Mouse (Mus musculus) embryo, embryonic 10.5 days (tissue): ENCODE results near the gene Gpr152.
"Not testable (repeated sequence)": the region's sequence is repeated elsewhere in the genome, so short reads cannot be mapped to it uniquely, and the experiment has no call there.

Experiments used
- DNase-seq: peaks from one replicate; pipeline ENCODE4 v3.0.0-alpha.2; 2015; ENCODE audit warnings: low spot score

Gpr152 gene

DNA sequence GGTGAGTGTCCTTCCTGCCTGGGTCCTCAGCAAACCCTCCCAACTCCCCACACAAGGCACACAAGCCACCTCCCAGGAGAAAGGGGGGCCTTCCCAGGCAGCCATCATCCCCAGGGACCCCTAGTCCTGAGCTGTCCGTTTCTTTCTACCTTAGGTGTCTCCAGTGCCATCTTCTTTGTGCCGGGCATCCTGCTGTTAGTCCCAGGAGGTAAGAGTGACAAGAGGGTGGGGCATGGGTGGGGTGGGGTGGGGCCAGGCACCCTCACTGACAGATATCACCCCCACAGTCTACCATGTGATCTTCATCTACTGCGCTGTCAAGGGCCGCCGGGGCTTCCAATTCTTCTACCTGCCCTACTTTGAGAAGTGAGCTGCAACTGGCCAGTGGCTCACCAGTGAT is 8.5 kb upstream of the Gpr152 start:
- no peak for DNase-seq

DNA sequence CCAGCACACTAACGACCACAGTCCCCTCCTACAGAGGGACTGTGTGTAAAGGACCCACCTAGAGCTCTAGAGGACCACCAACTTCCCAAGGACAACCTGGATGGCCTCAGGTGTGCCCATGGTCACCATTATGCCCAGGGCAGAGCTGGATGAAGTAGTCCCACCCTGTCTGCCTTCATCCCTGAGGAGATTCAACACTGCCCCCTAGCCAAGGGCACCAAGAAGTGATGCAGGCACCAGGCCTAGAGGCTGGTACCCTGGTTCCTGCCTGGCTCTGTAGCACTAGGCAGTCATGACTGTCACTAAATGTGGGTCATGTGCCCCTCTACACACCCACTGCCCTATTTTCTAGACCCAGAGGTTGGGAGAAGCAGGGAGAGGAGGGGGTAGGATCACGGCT is 7.8 kb upstream of the Gpr152 start:
- no peak for DNase-seq

DNA sequence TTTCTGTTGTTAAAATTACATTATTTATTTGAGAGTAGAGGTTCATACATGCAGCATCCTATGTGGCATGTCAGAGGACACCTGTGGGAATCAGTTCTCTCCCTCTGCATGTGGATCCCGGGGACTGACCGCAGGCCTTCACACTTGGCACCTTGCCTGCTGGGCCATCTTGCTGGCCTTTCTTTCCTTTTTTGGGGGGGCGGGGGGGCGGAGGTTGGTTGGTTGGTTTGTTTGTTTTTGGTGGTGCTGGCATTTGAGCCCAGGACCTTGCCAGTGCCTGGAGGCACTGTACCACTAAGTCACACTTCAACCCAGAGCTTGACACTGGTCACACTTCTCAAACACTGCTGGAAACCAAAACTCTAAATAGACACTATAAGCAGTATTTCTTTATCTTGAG is 5.2 kb upstream of the Gpr152 start:
- DNase-seq: no peak

DNA sequence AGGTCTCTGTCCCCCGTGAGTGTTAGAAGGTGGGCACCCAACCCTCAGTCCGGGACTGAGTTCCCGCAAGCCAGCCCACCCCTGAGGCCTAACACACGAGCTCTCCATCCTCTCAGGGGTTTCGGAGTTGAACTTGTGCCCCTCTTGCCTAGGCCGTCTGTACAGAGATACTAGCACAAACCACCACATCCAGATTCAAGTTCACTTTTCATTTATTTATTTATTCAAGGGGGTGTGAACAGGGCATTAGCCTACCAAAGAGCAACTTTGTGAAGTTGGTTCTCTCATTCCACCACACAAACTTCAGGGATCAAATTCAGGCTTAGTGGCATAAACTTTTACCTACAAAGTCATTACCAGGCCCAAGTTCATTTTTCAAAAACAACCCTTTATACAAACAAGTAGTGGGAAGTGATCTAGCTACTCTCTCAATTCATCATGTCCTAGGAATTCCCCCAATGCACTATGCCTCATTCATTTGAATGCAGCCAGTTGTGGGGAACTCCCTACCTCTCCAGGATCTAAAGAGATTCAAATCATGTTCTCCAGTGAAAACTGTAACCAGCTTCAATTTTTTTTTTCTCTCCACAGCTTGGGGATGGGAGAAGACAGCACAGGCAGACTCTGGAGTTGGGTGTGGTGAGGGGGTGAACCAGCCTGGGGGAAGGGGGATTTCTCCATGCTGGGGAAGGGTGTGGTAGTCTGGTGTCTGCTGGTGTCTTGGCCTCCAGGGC is 4.2 kb upstream of the Gpr152 start:
- DNase-seq: not testable (repeated sequence)

DNA sequence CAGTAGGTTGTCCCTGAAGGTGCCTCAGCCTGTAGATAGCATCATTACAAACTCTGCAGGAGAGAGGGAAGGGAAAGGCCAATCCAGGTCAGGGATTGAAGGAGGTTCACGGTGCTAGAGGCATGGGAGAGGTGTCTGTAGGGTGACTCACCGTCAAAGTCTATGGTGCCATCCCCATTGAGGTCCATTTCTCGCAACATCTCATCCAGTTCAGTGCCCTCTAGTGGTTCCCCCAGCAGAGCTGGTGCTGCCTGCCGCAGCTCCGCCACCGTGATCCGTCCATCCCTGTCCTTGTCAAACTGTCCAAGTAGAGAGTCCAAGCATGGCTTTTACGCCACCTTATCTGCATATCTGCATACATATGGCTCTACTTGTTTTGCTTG is 3.6 kb upstream of the Gpr152 start:
- DNase-seq: not testable (repeated sequence)

DNA sequence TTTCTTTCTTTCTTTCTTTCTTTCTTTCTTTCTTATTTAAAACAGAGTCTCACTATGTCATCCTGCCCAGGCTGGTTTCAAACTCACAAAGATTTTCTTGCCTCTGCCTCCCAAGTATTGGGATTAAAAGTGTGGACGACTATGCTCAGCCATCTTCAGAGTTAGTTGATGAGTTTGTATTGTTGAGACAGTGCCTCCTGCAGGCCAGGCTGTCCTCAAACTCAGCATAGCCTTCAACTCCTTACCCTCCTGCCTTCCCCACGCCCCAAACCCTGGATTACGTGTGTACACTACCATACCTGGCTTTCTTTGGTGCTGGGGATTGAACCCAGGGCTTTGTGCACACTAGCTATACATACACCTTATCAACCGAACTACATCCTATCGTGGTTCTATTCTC is 3.1 kb upstream of the Gpr152 start:
- DNase-seq: no peak

DNA sequence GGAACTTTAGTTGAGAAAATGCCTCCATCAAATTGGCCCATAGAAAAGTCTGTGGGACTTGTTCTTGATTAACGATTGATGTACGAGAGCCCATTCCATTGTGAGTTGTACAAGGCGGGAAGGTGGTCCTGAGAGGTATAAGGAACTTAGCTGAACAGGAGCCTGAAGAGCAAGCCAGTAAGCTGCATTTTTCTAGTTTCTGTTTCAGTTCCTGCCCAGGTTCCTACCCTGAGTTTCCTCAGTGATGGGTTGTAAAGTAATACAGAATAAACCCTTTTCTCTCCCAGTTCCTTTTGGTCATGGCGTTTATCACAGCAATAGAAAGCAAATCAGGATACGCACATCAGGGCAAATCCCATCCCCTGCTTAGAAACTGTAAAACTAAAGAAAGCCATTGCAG is 1.7 kb upstream of the Gpr152 start:
- no peak for DNase-seq

DNA sequence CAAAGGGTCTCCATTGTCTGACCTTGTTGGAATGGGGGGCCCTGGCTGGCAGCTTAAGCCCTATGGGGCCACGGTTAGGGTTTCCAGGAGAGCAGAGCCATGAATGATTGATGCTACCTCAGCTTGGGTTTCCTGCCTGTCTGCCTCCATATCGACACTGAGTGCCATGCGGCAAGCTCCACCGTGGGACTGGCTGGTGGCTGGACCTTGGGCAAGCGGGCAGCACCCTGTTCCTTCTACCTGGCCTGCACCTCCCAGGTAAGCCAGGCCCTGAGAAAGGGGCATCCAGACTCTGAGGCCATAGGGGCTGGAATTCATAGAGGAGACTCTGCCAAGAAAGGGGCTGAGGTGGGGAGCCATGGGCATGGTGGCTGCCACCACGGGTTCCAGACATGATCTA is 560 bp downstream of the Gpr152 start:
- no peak for DNase-seq

DNA sequence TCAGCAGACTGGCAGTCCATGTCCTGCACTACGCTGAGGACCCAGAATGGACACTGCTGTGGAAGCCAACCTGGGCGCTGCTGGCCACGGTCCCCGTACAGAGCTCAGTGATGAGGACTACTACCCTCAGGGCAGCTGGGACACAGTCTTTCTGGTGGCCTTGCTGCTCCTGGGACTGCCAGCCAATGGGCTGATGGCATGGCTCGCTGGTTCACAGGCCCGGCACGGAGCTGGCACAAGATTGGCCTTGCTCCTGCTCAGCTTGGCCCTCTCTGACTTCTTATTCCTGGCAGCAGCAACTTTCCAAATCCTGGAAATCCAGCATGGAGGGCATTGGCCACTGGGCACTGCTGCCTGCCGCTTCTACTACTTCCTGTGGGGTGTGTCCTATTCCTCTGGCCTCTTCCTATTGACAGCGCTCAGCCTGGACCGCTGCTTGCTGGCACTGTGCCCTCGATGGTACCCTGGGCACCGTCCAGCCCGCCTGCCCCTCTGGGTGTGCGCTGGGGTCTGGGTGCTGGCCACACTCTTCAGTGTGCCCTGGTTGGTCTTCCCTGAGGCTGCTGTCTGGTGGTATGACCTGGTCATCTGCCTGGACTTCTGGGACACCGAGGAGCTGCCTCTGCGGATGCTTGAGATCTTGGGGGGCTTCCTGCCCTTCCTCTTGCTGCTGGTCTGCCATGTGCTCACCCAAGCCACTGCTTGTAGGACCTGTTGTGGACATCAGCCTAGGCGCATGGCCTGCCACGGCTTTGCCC is 3.0 kb downstream of the Gpr152 start:
- no peak for DNase-seq

DNA sequence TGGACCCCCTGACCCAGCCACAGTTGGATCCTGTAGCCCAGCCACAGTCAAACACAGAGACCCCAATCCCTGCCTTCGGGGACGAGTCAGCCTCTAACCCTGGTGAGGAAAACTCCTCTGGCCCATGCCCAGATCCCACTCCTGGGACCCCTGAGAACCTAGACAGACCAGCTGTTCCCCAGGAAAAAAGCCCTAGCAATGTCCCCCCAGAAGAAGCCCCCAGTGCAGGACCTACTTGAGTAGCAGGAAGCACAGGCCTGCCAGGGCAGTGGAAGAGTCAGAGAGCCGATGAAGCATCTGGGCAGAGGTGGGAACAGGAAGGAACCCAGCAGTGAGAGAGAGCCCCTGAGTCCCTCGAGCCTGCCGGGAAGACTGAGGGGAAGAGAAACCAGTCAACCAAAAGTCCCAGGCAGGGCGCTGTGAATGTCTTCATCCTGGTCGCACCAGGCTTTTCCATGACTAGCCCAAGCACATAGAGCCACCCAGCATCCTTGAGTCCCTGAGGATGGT is 4.2 kb downstream of the Gpr152 start, which contains the start of gene Cabp4:
TSS of gene Cabp4 (minus strand) at position 275 of the 510 bp plus-strand sequence.
- no peak for DNase-seq

DNA sequence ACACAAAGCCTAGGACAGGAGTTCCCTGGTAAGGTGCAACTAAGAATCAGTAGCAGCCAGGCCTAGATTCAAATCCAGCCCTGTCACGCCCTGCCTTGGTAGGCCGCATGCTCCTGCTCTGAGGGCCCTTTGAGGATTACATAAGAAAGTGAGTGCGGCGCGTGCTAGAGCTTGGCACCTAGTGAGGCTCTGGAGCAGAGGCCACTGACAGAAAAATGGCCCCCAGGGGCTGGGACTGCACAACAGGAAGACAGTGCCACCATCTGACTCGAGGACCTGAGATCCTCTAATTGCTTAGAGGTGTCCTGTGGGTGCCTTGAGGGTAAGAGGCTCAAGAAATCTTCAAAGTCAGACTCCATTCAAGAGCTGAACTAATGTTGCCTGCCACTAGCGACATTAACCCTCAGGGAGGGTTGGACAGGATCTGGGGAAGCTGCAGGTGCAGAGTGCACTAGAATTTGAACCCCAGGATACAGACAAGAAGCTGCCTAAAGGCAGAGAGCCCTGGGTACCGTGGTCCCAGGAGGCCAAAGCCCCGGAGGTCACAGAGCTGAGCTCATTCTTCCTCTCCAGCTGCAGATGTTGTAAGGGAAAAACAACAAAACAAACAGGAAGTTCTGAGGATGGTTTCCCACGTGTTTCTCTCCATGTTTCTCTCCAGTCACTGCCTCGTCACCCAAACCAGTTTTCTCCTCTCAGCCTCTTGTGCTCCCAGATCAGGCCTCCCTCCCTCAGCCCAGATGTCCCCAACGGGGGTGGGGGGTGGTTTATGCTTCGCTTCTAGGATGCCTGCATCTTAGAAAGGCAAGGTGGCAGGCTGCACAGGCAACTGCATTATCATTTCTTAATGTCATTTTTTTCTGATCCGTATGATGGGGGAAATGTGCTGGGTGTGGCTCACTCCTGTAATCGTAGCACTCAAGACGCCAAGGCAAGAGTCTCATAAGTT is 5.2 kb downstream of the Gpr152 start:
- no peak for DNase-seq

DNA sequence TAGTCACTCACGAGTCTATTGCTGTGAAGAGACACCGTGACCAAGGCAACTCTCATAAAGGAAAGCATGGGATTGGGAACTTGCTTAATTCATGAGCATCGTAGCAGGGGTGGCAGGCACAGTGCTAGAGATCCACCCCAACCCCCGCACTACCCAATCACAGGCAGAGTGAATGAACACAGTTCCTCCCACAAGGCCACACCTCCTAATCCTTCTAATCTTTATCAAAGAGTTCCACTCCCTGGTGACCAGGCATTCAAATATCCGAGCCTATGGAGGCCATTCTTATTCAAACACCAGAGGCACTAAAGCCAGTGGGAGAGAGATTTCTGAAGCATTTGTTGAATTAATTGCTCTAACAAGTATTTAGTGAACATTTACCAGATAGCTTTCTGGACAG is 6.3 kb downstream of the Gpr152 start:
- no peak for DNase-seq

DNA sequence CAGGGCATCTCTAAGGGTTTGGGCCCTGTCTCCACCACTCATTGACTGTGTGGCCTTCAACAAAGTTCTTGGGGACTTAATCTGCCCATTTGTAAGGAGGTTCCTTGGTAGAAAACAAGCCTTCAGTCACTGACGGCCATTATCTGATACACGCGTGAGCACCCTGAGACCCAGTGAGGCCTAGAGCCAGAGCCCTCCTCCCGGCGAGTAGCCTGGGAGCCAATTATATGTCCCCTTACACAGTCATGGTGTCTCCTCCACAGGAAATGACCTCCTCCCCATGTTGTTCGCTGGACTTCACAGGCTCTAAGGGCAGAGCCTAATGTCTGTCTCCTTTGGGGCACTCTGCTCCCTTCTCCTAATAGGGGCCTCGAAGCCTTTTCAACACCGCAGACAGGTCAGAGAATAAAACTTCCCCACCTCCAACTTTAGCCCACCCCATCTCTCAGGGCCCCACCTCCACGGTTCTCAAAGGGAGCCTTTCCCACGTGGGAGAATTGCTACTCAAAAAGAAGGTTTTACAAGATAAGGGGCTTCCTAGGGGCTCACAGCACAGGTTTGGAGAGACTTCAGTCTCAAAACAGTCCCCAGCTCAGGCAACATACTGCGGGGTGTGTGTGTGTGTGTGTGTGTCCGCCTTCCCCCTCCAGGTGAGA is 6.9 kb downstream of the Gpr152 start:
- DNase-seq: no peak

DNA sequence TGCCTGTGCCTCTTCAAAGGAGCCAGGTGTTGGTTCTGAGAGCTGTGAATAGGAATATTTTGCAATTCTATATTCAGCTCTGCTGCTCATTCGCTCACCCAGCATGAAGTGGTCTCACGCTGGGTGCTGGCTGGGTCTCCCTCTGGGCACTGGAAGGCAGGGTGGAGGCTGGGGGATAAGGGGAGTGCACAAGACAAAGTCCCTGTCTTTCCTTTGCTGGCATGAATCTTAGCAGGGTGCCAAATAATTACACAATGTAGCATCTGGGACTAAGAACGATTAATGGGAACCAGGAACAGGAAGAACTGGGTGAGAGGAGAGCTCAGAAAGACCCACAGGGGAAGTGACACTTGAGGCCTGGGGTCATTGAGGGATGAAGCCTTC is 7.4 kb downstream of the Gpr152 start:
- no peak for DNase-seq

DNA sequence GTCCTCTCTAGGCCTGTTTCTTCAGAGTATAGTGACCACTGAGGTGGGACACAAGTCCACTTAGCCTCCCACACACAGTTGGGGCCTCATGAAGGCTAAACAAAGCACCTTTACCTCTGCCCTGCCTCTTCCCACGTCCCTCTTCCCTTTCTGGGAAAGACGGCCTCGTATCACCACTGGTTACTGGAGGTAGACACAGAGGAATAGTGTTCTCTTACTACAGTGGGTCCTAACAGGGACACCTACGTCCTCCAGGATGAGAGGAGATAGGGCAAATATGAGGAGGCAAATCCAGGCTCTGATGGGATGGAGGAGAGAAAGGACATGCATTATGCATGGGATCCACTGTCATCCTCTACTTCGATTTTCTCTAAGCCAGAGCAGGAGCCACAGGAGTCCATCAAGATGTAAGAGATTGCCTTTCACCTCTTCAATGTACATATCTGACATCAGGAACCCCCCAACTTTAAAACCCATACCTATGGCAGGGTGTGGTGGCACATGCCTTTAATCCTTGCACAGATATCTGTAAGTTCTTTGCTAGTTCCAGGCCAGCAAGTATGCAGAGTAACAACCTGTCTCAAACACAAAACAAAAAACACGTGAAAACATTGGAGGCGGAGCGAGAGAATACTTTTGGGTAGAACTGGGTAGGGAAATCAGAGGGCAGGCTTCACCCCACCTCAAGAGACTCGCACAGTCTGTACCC is 8.3 kb downstream of the Gpr152 start:
- DNase-seq: no peak

DNA sequence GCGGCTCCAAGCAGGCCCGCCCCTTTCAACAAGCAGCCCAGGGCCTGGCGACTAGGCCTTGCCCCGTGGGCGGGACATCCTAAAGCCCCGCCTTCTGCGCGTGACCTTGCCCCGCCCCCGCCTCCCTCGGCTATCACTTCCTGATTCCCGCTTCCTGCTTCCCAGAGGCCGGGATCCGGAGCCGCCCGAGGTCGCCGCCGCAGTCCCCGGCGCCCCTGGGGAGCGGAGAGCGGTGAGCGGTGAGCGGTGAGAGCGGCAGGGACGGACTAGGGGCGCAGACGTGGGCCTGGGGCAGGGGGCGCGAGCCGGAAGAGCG is 8.9 kb downstream of the Gpr152 start, which contains the start of gene Coro1b:
TSS of gene Coro1b (plus strand) at position 129 of the 316 bp plus-strand sequence.
- peak; percentile 96 for DNase-seq

DNA sequence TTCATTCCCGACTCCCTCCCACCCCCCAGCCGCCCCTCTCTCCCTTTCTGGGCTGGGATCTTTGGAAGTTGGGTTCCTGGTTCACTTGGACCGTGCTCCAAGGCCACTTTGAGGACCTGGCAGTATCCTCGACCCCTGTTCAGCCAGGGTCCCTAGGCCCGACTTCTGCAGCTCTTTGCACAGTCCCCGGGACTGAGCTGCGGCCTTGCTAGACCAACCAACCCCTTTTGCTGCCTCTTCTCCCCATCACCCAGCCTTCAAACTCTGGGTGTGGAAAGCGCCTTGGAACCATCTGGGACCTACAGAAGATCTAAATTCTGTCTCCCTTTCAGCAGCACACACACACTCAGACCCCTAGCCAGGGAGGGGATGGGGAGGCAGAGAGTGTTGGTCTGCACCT is 9.2 kb downstream of the Gpr152 start:
- DNase-seq: no peak

DNA sequence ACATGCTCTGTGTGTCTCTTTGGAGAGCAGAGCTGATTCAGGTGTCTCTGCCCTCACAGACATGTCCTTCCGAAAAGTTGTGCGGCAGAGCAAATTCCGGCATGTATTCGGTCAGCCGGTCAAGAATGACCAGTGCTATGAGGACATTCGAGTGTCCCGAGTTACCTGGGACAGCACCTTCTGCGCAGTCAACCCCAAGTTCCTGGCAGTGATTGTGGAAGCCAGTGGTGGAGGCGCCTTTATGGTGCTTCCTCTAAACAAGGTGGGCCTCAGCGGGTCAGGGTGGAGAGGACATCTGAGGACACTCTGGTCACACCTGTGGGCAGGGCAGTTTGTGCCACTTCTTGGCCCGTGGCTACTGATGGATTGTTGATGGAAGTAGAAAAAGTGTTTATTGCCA is 9.7 kb downstream of the Gpr152 start:
- no peak for DNase-seq

DNA sequence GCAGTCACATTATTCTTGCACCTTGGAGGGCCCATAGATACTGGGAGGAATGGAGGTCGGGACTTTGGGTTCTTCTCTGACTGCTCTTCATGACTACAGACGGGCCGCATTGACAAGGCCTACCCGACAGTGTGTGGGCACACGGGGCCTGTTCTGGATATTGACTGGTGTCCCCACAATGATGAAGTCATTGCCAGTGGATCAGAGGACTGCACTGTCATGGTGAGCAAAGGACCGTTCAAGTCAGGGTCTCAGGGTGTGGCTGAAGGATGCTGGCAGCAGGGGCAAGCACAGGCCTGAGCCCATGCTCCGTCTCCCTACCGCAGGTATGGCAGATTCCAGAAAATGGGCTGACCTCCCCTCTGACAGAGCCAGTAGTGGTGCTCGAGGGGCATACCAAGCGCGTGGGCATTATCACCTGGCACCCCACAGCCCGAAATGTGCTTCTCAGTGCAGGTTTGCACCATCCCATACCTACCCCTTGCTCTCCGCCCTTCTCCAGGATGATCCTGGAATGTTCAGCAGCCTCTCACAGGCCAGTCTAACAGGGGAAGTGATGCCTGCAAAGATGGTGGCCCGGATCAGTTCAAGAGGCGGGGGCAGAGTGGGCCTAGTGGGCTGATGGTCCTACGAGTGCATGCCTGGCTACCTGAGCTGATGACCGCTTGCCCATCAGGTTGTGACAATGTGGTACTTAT is 10.3 kb downstream of the Gpr152 start:
- no peak for DNase-seq
